Mouse (Mus musculus): Measurements from ENCODE around the gene Unc5b. TPM values are rescaled to one million over a fixed set of nuclear protein-coding genes. Genes with fewer than 3 reads are reported as not detected.

Gene Unc5b
- polyA plus RNA-seq, 1 experiment from 2014 or later, result 2.8 TPM

DNA sequence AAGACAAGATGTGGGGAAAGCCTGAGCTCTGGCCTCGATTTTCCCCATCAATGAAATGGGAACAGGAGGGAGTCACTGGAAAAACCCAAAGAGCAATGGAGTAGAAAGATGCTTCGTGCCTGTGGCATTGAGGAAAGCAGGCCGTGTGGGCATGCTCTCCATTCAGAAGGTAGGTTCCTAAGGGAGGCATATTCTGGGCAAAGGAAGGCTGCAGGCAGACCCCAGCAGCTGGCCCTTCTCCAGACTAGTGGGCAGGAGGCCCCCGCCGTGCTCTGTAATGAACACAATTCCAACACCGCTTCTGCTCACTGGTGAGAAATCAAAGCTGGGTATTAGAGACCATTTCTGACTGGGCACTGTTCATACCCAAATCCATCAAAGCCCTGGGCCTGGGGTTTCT lies 2.3 kb downstream of the Unc5b start:
- WGBS, result 33% methylated on average over 6 of the region's 6 CpGs
- H3K9ac ChIP-seq (replicated peaks), result no peak overlapping the region

GRCm38 (mm10) chr10:60827901-60828670 lies 3.3 kb downstream of the Unc5b start:
- Histone ChIP-seq H3K9ac (replicated peaks) (no peak overlapping the region), H3K4me3 (no peak overlapping the region), H3K27ac (replicated peaks) (no peak overlapping the region), H3K9me3 (no peaks in the 10 kb centered on the region), H3K4me1 (peaks cover 47% of the 10 kb centered on the region), H3K27me3 (peaks cover 45% of the 10 kb centered on the region), H3K36me3 (no peaks in the 10 kb centered on the region), H3K4me2 (replicated peaks) (peak overlapping the region; percentile 90; the same call in 1 of the 2 replicates)
- no peak for ATAC-seq (replicated peaks)
- WGBS, result 44% methylated on average over 17 of the region's 17 CpGs

More for the DNA sequence above, 2.3 kb downstream of the Unc5b start:
- Histone ChIP-seq H3K4me1 (peaks cover 47% of the 10 kb centered on the region), H3K27ac (replicated peaks) (no peak overlapping the region), H3K4me2 (replicated peaks) (peak overlapping the region; percentile 96; the same call in 1 of the 2 replicates), H3K27me3 (peaks cover 49% of the 10 kb centered on the region), H3K4me3 (peak overlapping the region; percentile 67), H3K9me3 (no peaks in the 10 kb centered on the region), H3K36me3 (no peaks in the 10 kb centered on the region)
- ATAC-seq (replicated peaks), result no peak

DNA sequence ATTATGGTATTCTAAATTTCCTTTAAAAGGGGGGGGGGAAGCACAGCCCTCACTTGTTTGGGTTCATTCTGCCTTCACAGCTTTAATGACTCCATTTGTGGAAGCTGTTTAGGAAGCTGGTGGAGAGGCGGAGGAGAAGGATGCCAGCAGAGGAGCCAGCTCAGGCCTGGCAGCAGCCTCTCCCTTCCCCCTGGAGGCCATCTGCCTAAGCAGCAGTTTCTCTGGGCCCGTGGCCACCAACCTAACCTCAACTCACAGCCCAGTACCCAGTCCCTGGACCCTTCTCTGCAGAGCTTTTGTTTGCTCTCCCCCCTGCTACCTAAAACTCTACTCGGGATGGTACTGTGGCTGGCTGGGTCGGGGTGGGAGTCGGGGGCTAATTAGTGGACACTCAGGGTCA lies 4.1 kb downstream of the Unc5b start:
- 10% methylated on average over 5 of the region's 5 CpGs for WGBS

DNA sequence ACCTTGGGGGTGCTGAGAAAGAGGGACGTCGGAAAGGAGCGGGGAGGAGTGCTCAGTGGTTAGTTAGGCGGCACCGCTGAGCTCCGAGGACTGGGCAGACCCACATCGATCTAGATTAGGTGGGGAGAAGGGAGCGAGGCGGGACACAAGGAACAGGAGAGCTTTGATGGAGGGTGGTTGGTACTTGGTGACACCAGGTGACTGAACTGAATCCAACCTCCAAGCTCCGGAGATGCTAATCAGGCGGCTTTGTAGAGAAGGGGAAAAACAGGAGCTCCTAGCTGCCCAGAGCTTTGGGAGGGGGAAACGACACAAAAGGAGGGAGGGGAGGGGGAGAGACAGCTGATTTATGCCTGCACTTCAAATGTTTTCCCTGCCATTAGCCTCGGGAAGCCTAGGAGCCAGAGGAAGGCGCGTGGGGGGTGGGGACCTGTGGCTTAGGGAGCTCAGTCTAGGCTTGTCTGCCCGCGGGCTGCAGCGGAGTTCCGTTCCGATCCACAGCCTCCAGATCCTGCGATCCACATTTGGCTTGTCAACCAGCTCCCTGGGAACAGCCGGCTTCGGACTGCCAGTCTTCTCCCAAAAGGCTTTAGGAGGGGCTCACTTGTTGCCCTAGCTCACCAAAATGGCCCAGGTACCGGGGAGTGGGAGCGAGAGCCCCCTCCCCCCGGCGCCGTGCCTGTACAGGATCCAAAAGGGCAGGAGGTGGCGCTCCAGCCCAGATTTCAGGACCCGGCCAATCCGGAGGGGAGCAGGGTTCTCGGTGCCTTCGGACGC lies 4.7 kb downstream of the Unc5b start:
- Histone ChIP-seq H3K36me3 (no peaks in the 10 kb centered on the region), H3K9me3 (no peaks in the 10 kb centered on the region), H3K4me3 (peak overlapping the region; percentile 45), H3K4me2 (replicated peaks) (peak overlapping the region; percentile 90), H3K27ac (replicated peaks) (no peak overlapping the region; the same call in 1 of the 2 replicates), H3K9ac (replicated peaks) (peak overlapping the region; percentile 56), H3K4me1 (peaks cover 48% of the 10 kb centered on the region), H3K27me3 (peaks cover 33% of the 10 kb centered on the region)
- ATAC-seq (replicated peaks), result no peak; the same call in 1 of the 2 replicates
- 1% methylated on average over 33 of the region's 34 CpGs for WGBS

More for the DNA sequence above, 4.1 kb downstream of the Unc5b start:
- Histone ChIP-seq H3K9ac (replicated peaks) (peak overlapping the region; percentile 56; the same call in 1 of the 2 replicates), H3K4me3 (peak overlapping the region; percentile 45), H3K9me3 (no peaks in the 10 kb centered on the region), H3K27ac (replicated peaks) (no peak overlapping the region), H3K27me3 (peaks cover 37% of the 10 kb centered on the region), H3K4me2 (replicated peaks) (peak overlapping the region; percentile 90), H3K36me3 (no peaks in the 10 kb centered on the region), H3K4me1 (peaks cover 49% of the 10 kb centered on the region)
- ATAC-seq (replicated peaks), result no peak; the same call in 1 of the 2 replicates

DNA sequence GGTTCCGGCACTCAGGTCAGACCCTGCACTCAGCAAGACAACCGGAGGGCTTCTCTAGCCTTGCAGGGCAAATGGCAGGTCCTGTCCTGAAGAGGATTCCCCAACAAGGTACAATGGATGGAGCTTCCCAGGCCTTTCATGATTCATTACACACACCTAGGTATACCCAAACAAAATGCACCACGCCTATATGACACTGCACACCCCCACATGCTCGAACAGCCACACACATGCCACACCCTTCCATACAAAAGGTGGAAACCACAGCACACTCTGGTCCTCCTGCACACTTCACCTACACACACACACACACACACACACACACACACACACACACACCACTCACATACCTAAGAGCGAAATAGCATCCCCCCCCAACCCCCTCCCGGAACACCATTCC lies 5.4 kb downstream of the Unc5b start:
- Histone ChIP-seq H3K9ac (replicated peaks) (peak overlapping the region; percentile 56; the same call in 1 of the 2 replicates), H3K27me3 (peaks cover 33% of the 10 kb centered on the region), H3K4me3 (peak overlapping the region; percentile 45; the same call in 1 of the 2 replicates), H3K4me2 (replicated peaks) (peak overlapping the region; percentile 90), H3K4me1 (peaks cover 47% of the 10 kb centered on the region), H3K27ac (replicated peaks) (no peak overlapping the region), H3K36me3 (no peaks in the 10 kb centered on the region), H3K9me3 (no peaks in the 10 kb centered on the region)
- WGBS, result 67% methylated on average over 6 of the region's 6 CpGs
- ATAC-seq (replicated peaks), result no peak

DNA sequence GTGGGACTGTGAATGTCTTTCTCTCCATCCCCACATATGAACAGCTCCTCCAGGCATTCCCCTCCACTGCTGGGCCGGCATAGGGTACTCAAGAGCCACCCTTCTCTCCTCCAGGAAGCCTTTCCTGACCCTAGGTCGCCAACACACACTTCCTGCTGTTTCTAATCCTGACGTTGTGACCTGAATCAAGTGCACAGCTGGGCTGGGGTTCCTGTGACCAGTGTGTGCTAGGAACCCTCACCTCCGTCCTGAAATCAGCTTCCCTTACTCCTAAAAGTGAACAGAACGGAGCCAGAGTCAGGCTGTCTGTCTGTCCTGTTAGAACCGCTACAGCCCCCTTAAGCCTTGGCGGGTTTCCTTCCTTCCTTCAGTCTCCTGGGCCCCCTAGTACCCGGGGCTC lies 7.6 kb downstream of the Unc5b start:
- H3K4me3 ChIP-seq, result no peak overlapping the region
- 64% methylated on average over 8 of the region's 8 CpGs for WGBS

DNA sequence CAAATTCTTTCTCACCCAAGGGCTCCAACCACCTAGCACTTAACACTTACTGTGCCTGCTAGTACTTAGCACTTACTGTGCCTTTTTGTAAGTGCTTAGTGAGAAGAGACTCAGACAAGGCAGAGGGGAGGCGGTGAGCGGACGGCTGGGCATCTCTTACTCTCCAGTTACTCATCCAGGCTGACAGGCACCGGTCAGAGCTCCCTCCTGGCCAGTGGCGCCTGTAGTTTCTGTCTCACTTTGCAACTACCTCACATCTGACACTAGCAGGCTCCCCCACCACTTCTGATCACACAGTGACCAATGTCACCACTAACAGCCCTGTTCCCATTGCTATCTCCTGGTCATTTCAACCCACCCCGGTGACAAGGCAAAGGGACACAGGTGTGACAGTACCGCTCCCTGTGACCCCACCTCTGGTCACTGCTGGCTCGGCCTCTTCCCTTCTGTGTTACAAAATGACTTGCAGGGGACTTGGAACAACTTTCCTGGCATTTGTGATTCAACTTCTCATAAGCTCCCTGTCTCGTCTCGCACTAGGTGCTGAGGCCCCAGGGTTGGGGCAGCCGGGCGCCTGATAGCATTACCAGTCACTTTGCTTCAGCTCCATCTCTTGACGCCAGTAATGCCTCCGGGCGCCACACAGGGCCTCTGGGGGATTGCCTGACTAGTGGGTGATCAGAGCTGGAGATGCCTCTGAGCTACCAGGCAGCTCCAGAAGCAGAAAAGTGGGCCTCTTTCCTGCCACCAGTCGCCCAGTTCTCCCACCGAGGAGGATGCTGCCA lies 8.5 kb downstream of the Unc5b start:
- H3K9ac ChIP-seq (replicated peaks), result no peak overlapping the region
- no peak overlapping the region for H3K4me2 ChIP-seq (replicated peaks)
- no peak overlapping the region for H3K27ac ChIP-seq (replicated peaks)
- peaks cover 6% of the 10 kb centered on the region for H3K27me3 ChIP-seq
- H3K4me3 ChIP-seq, result no peak overlapping the region
- no peaks in the 10 kb centered on the region for H3K9me3 ChIP-seq
- H3K36me3 ChIP-seq, result no peaks in the 10 kb centered on the region
- H3K4me1 ChIP-seq, result peaks cover 29% of the 10 kb centered on the region
- no peak for ATAC-seq (replicated peaks)
- 82% methylated on average over 17 of the region's 17 CpGs for WGBS

More for the DNA sequence above, 7.6 kb downstream of the Unc5b start:
- Histone ChIP-seq H3K4me1 (peaks cover 30% of the 10 kb centered on the region), H3K9ac (replicated peaks) (no peak overlapping the region), H3K9me3 (no peaks in the 10 kb centered on the region), H3K36me3 (no peaks in the 10 kb centered on the region), H3K27me3 (peaks cover 12% of the 10 kb centered on the region), H3K4me2 (replicated peaks) (no peak overlapping the region), H3K27ac (replicated peaks) (no peak overlapping the region)
- no peak for ATAC-seq (replicated peaks)

DNA sequence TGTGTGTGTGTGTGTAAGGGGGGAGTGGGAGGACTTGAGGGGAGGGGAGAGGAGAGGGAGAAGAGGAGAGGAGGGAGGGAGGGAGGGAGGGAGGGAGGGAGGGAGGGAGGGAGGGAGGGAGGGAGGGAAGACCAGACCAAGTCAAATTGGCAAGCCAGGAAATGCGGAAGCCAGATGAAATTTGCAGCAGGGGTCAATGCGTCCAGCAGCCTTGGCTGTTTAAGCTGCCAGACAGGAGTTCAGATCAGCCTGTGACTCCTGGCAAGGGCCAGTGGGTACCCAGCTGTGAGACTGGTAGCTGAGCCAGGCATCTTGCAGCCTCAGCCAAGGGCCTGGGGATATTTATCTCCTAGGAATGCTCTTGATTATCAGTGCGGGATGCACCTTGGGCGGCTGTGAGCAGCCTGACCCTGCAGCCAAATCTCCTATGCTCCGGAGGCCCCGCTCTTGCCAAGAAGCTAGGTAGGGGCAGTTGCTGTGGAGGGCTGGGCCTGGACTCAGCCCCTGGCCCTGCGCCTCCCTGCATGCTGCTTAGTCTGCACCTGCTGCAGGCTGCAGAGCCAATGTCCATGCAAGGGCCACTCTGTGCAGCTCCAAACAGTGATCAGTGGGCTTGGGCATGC lies 9.5 kb downstream of the Unc5b start:
- Histone ChIP-seq H3K27ac (replicated peaks) (peak overlapping the region; percentile 40; the same call in 1 of the 2 replicates), H3K27me3 (peaks cover 3% of the 10 kb centered on the region)

DNA sequence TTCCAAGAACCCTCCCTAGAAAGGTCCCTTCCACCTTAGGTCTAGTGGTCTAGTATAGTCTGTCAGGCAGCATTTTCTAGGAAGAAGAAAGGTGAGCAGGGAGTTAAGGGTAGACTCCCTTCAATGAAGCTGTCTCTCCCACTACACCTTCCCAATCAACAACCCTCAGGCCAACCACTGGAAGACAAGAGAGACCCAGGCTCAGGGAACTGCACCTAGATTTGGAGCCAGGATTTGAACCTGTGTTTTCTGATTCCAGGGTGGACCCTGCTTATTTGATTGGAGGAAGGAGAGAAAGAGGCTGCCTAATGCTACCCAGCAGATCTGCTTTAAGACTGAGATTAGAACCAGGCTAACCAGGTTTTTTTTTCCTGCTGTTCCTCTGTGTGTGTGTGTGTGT lies 10.1 kb downstream of the Unc5b start:
- no peak overlapping the region for H3K4me2 ChIP-seq (replicated peaks)
- H3K27ac ChIP-seq (replicated peaks), result no peak overlapping the region
- H3K4me3 ChIP-seq, result no peak overlapping the region
- H3K4me1 ChIP-seq, result peaks cover 25% of the 10 kb centered on the region
- ATAC-seq (replicated peaks), result no peak
- peaks cover 3% of the 10 kb centered on the region for H3K27me3 ChIP-seq
- no peak overlapping the region for H3K9ac ChIP-seq (replicated peaks)
- no peaks in the 10 kb centered on the region for H3K36me3 ChIP-seq
- no peaks in the 10 kb centered on the region for H3K9me3 ChIP-seq

More for the DNA sequence above, 9.5 kb downstream of the Unc5b start:
- no peak overlapping the region for H3K9ac ChIP-seq (replicated peaks)
- 43% methylated on average over 7 of the region's 7 CpGs for WGBS
- no peaks in the 10 kb centered on the region for H3K36me3 ChIP-seq
- H3K4me1 ChIP-seq, result peaks cover 25% of the 10 kb centered on the region
- H3K4me2 ChIP-seq (replicated peaks), result no peak overlapping the region
- H3K9me3 ChIP-seq, result no peaks in the 10 kb centered on the region
- no peak for ATAC-seq (replicated peaks)
- H3K4me3 ChIP-seq, result no peak overlapping the region

- Histone ChIP-seq H3K4me1 (peaks cover 30% of the 10 kb centered on the region), H3K36me3 (no peaks in the 10 kb centered on the region), H3K4me2 (replicated peaks) (no peak overlapping the region), H3K9ac (replicated peaks) (no peak overlapping the region), H3K9me3 (no peaks in the 10 kb centered on the region), H3K27ac (replicated peaks) (no peak overlapping the region), H3K4me3 (no peak overlapping the region), H3K27me3 (peaks cover under 1% of the 10 kb centered on the region)
- 74% methylated on average over 11 of the region's 11 CpGs for WGBS
- no peak for ATAC-seq (replicated peaks)
These were observed 10.8 kb downstream of the Unc5b start for GRCm38 (mm10) chr10:60820552-60820951.

DNA sequence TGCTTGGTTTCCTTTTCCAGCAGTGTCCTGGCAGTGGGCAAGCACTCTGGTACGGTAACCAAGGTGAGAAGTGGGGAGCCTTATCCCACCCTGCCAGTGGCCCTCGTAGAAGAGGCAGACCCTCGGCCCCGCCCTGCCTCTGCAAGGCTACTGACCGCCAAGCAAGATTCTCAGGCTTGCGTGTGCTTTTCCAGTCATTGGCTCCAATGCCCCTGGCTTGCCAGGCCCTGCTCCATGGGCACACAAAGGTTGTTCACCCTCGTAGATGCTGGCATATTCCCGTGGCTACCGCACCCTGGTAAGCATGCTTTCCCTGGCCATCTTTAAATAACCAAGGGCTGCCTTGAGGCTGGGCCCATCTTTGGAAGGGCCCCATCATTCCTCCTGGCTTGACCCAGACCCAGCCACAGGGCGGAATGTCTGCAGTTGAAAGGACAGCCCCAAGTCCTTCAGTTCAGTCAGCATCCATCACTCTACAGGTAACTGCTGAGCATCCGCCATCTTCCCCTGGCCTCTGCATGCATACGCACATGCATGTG lies 11.7 kb downstream of the Unc5b start:
- no peak overlapping the region for H3K4me3 ChIP-seq
- H3K9me3 ChIP-seq, result no peaks in the 10 kb centered on the region
- no peak for ATAC-seq (replicated peaks)
- H3K27ac ChIP-seq (replicated peaks), result no peak overlapping the region
- H3K9ac ChIP-seq (replicated peaks), result no peak overlapping the region
- H3K36me3 ChIP-seq, result no peaks in the 10 kb centered on the region
- no peaks in the 10 kb centered on the region for H3K27me3 ChIP-seq
- WGBS, result 85% methylated on average over 12 of the region's 12 CpGs
- H3K4me1 ChIP-seq, result peaks cover 36% of the 10 kb centered on the region
- H3K4me2 ChIP-seq (replicated peaks), result no peak overlapping the region
